Mouse (Mus musculus) MEL-GATA-1-ER (cell line): Measurements from ENCODE around the gene Gm3371.
"Not testable (repeated sequence)": the region's sequence is repeated elsewhere in the genome, so short reads cannot be mapped to it uniquely, and the experiment has no call there.

Experiments used
- DNase-seq: peaks from one replicate; pipeline ENCODE4 v3.0.0-alpha.2; 2012; ENCODE audit warnings: low read depth; ENCODE audit errors: extremely low read depth

Gm3371 gene

GRCm38 (mm10) chr14:44410588-44410987 lies at the start of gene Gm3371:
TSS of gene Gm3371 (minus strand) at chr14:44410688.
- not testable (repeated sequence) for DNase-seq

DNA sequence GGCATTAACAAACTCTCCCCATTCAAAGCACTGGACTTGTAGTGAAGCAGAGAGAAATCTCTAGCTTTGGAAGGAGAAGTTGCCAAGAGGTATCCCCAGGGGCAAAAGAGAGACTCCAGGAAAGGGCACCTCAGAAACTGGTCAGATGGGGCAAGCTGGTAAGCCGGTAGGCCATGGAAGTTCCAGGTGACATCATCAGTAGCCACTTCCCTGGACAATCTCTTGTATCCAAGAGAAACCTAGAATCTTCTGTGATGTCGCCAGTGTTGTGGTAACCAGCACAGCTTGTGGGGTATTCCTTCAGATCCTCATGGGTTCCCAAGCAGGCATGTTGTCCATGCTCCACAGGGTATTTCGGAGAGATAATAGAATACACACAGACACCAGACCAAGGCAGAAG lies 22.8 kb upstream of the Gm3371 start, which contains the start of gene Gm8232:
Gene Gm8232, plus strand, starts transcription at position 301 of the 400 bp plus-strand sequence.
- not testable (repeated sequence) for DNase-seq

- not testable (repeated sequence) for DNase-seq
Measured at GRCm38 (mm10) chr14:44384233-44384632, 26.3 kb downstream of the Gm3371 start.

- DNase-seq: not testable (repeated sequence)
Measured at GRCm38 (mm10) chr14:44365057-44365456, 45.4 kb downstream of the Gm3371 start, which contains the start of gene Gm8229. TSS of gene Gm8229 (plus strand) at chr14:44365357.

- DNase-seq: not testable (repeated sequence)
Measured at GRCm38 (mm10) chr14:44362301-44362700, 48.2 kb downstream of the Gm3371 start.

- not testable (repeated sequence) for DNase-seq
Measured at GRCm38 (mm10) chr14:44361416-44361815, 49.1 kb downstream of the Gm3371 start.
